Mouse (Mus musculus): ENCODE results near the gene Klk14. TPM values are rescaled to one million over a fixed set of nuclear protein-coding genes. Genes with fewer than 3 reads are reported as not detected.
"Not testable (repeated sequence)": the region's sequence is repeated elsewhere in the genome, so short reads cannot be mapped to it uniquely, and the experiment has no call there.

The Klk14 gene
- polyA plus RNA-seq, 1 experiment from 2014 or later: not detected

DNA sequence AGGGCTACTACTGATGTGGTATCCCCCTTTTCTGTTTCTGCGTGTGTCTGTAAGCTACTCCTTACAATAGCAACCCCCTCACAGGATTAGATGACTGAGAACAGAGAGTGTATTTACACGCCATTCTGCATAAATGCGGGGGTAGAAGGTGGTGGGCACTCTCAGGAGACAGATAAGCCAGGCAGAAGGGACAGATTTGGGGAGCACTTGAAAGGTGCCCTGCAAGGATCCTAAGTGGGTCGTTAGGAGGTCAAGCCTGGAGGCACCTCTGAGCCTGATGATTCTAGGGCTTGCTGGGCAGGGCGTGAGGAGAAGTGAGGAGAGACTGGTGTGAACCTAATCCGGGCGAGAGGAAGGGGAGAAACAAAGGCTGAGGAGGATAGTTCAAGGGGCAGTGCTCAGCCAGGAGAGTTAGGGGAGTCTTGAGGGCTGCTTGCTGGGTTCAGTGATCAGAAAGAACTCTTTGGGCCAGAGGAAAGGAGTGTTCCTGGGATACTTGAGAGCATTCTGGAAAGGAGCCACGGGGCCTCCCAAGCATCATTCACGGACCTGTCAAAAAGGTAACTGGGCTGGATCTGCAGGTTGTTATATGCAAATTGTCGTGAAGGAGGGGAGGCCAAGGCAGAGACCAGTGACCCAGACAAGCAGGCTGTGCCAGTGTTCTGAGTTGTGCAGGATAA, 17.5 kb upstream of the Klk14 start:
- Histone ChIP-seq H3K4me2 (replicated peaks) (peak overlapping the region; percentile 86), H3K9me3 (peaks cover 21% of the 10 kb centered on the region; the same call in 1 of the 2 replicates), H3K27ac (no peak overlapping the region), H3K36me3 (peaks cover 38% of the 10 kb centered on the region), H3K4me3 (peak overlapping the region; percentile 73), H3K4me1 (peaks cover 7% of the 10 kb centered on the region), H3K9ac (peak overlapping the region; percentile 81), H3K27me3 (no peaks in the 10 kb centered on the region)
- 13% methylated on average over 10 of the region's 10 CpGs for WGBS
- no peak for ATAC-seq (ENCODE audit: low FRiP score, low read depth)

GRCm38 (mm10) chr7:43675091-43675490, 15.1 kb upstream of the Klk14 start:
- H3K4me1 ChIP-seq: peaks cover 7% of the 10 kb centered on the region
- no peak for ATAC-seq (ENCODE audit: low FRiP score, low read depth)
- H3K36me3 ChIP-seq: peaks cover 47% of the 10 kb centered on the region
- H3K27me3 ChIP-seq: no peaks in the 10 kb centered on the region
- H3K27ac ChIP-seq: no peak overlapping the region
- H3K9ac ChIP-seq: no peak overlapping the region
- peaks cover 24% of the 10 kb centered on the region; the same call in 1 of the 2 replicates for H3K9me3 ChIP-seq
- no peak overlapping the region for H3K4me2 ChIP-seq (replicated peaks)
- 89% methylated on average over 32 of the region's 32 CpGs for WGBS
- H3K4me3 ChIP-seq: no peak overlapping the region

- H3K27ac ChIP-seq: no peak overlapping the region
- H3K9me3 ChIP-seq: peaks cover 24% of the 10 kb centered on the region; the same call in 1 of the 2 replicates
- ATAC-seq (ENCODE audit: low FRiP score, low read depth): no peak
- H3K36me3 ChIP-seq: peaks cover 47% of the 10 kb centered on the region
- no peaks in the 10 kb centered on the region for H3K4me1 ChIP-seq
- H3K27me3 ChIP-seq: no peaks in the 10 kb centered on the region
- H3K9ac ChIP-seq: no peak overlapping the region
- H3K4me2 ChIP-seq (replicated peaks): no peak overlapping the region
- no peak overlapping the region for H3K4me3 ChIP-seq
Observed at GRCm38 (mm10) chr7:43678517-43678916, 11.7 kb upstream of the Klk14 start.

DNA sequence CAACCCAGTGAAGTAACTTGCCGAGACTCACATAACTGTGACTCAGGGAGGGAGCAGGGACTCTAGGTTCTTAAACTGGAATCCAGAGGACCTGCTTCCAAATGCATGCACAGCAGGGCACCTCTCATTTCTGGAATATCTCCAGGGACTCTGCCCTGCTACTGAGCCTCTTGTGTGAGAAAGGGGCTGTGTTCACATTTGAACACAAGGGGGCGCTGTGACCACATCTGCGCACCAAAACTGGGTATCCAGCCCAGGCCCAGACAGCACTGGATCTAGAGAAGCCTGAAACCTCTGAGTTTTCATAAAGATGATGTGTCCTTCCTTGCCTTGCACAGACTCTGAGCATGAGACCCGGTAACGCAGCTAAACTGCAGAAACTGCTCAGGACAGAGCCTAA, 9.3 kb upstream of the Klk14 start:
- Histone ChIP-seq H3K9ac (no peak overlapping the region), H3K4me2 (replicated peaks) (no peak overlapping the region), H3K9me3 (peaks cover 21% of the 10 kb centered on the region; the same call in 1 of the 2 replicates), H3K4me1 (no peaks in the 10 kb centered on the region), H3K27me3 (no peaks in the 10 kb centered on the region), H3K27ac (no peak overlapping the region), H3K36me3 (peaks cover 26% of the 10 kb centered on the region), H3K4me3 (no peak overlapping the region)
- 20% methylated on average over 5 of the region's 5 CpGs for WGBS
- ATAC-seq (ENCODE audit: low FRiP score, low read depth): no peak

DNA sequence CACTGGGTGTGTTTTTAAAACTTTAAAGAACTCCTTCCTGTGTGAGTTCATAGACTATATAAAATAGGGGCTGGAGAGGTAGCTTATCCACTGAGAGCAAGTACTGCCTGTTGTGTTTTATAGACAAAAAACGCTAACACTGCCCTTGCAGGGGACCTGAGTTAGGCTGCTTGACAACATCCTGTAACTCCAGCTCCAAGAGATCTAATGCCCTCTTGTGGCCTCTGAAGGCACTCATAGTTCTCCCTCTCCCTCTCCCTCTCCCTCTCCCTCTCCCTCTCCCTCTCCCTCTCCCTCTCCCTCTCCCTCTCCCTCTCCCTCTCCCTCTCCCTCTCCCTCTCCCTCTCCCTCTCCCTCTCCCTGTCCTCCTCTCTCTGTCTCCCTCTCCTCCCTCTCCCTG, 7.7 kb upstream of the Klk14 start:
- H3K27me3 ChIP-seq; ATAC-seq (ENCODE audit: low FRiP score, low read depth); H3K9ac ChIP-seq; H3K4me1 ChIP-seq; H3K9me3 ChIP-seq; H3K4me2 ChIP-seq (replicated peaks); H3K27ac ChIP-seq; H3K4me3 ChIP-seq: not testable (repeated sequence)
- 17% methylated on average over 1 of the region's 1 CpGs for WGBS
- H3K36me3 ChIP-seq: peaks cover 11% of the 10 kb centered on the region

DNA sequence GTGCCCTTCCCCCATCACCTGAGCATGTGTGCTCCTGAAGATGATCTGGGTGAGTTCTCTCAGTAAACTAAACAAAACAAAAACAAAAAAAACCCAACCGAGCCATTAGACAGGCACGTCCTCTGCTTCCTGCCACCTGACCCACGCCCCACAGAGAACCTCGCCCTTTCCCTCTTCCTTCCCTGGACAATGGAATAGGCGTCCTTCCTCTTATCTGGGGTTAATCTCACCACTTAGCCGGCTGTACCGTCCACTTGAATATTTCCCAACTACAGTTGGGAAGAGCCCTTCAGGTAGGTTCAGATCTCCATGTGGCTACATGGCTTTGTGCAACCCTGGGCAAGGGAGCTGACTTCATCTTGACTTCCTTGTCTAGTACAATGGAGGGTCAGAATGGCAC, 5.1 kb upstream of the Klk14 start:
- no peak for ATAC-seq (ENCODE audit: low FRiP score, low read depth)
- no peak overlapping the region for H3K4me2 ChIP-seq (replicated peaks)
- no peaks in the 10 kb centered on the region for H3K27me3 ChIP-seq
- no peaks in the 10 kb centered on the region for H3K9me3 ChIP-seq
- no peaks in the 10 kb centered on the region for H3K36me3 ChIP-seq
- no peak overlapping the region for H3K27ac ChIP-seq
- no peaks in the 10 kb centered on the region for H3K4me1 ChIP-seq
- no peak overlapping the region for H3K4me3 ChIP-seq
- 72% methylated on average over 7 of the region's 7 CpGs for WGBS
- no peak overlapping the region for H3K9ac ChIP-seq

DNA sequence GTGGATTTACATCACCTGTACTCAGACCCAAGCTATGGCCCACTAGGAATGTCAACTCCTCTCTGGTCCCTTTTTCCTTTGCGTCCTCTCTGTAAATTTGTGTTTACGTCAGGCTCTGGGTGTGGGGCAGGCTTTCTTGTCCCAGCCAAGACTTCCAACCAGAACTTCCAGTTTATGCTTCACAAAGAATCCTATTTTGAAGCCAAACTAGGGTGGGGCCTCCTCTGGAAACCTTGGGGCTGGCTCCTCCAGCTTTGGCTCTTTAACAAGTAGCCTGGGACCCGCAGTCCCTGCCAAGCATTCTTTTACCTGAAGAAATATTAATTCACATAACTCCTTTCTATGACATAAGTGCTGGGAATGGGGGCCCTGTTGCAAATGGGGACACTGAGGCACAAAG, 19.8 kb downstream of the Klk14 start:
- 89% methylated on average over 3 of the region's 3 CpGs for WGBS
- no peak for ATAC-seq (ENCODE audit: low FRiP score, low read depth)

GRCm38 (mm10) chr7:43712267-43712666, 22.0 kb downstream of the Klk14 start, which contains the start of gene Klk13:
Klk13 (plus strand) TSS chr7:43712567.
- no peak within 1 kb of the TSS for H3K4me3 ChIP-seq
- H3K9ac ChIP-seq: no peak within 1 kb of the TSS
- peaks cover 8% of the 10 kb centered on the region for H3K4me1 ChIP-seq
- WGBS: 56% methylated on average over 4 of the region's 4 CpGs
- no peak within 1 kb of the TSS for H3K27ac ChIP-seq
- H3K36me3 ChIP-seq: no peaks in the 10 kb centered on the region
- peaks cover 3% of the 10 kb centered on the region; the same call in 1 of the 2 replicates for H3K27me3 ChIP-seq
- no peaks in the 10 kb centered on the region for H3K9me3 ChIP-seq
- peak within 1 kb of the TSS; percentile 46 for H3K4me2 ChIP-seq (replicated peaks)
- ATAC-seq (ENCODE audit: low FRiP score, low read depth): no peak

More for the DNA sequence above, 19.8 kb downstream of the Klk14 start:
- Histone ChIP-seq H3K4me1 (peaks cover 8% of the 10 kb centered on the region), H3K4me3 (no peak overlapping the region), H3K36me3 (no peaks in the 10 kb centered on the region), H3K27me3 (peaks cover 3% of the 10 kb centered on the region; the same call in 1 of the 2 replicates), H3K9ac (no peak overlapping the region), H3K27ac (no peak overlapping the region), H3K9me3 (no peaks in the 10 kb centered on the region), H3K4me2 (replicated peaks) (no peak overlapping the region)

- Histone ChIP-seq H3K4me3 (no peak overlapping the region), H3K9me3 (no peaks in the 10 kb centered on the region), H3K4me1 (peaks cover 8% of the 10 kb centered on the region), H3K27ac (no peak overlapping the region), H3K4me2 (replicated peaks) (peak overlapping the region; percentile 46), H3K27me3 (peaks cover 3% of the 10 kb centered on the region; the same call in 1 of the 2 replicates), H3K36me3 (no peaks in the 10 kb centered on the region), H3K9ac (no peak overlapping the region)
- WGBS: 8% methylated on average over 8 of the region's 9 CpGs
- no peak for ATAC-seq (ENCODE audit: low FRiP score, low read depth)
Observed at GRCm38 (mm10) chr7:43712917-43713316, 22.7 kb downstream of the Klk14 start.

DNA sequence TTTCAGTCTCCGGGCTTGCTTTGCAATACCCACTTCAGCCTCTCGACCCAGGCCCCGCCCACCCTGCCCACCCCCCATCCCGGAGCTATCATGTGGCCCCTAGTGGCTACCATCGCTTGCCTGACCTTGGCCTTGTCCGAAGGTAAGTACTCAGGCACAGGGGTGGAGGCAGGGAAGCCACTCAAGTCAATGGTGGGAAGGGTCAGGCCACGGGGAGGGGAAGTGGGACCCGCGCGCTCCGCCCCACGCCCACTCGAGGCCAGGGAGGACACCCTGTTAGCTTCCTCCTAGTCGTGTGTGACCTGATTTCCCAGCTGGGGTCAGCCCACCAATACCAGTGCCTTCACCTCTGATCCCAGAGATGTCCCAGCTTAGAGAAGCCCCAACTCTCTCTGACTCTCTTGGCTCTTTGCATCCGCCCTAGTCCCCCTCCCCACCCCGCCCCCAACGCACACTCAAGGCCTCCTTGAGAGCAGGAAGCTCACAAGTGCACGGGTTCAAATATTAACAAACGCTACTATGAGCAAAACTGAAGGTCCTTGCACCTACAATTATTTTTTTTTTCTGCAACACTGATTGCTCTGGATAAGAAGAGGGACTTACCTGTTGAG, 23.6 kb downstream of the Klk14 start:
- peaks cover 8% of the 10 kb centered on the region for H3K4me1 ChIP-seq
- ATAC-seq (ENCODE audit: low FRiP score, low read depth): 0 out of 2 replicates have a peak, but pooled peaks have one; percentile 28
- H3K9ac ChIP-seq: no peak overlapping the region
- H3K9me3 ChIP-seq: no peaks in the 10 kb centered on the region
- H3K27me3 ChIP-seq: peaks cover 3% of the 10 kb centered on the region; the same call in 1 of the 2 replicates
- no peak overlapping the region for H3K27ac ChIP-seq
- 12% methylated on average over 19 of the region's 19 CpGs for WGBS
- peak overlapping the region; percentile 46 for H3K4me2 ChIP-seq (replicated peaks)
- no peaks in the 10 kb centered on the region for H3K36me3 ChIP-seq
- H3K4me3 ChIP-seq: no peak overlapping the region

All from limb, embryonic 13.5 days (tissue).